Mouse (Mus musculus): ENCODE results near the gene Gm17555.
"Not testable (repeated sequence)": the region's sequence is repeated elsewhere in the genome, so short reads cannot be mapped to it uniquely, and the experiment has no call there.

Gene Gm17555

GRCm38 (mm10) chr2:126214800-126215199 lies at the start of gene Gm17555:
Gene Gm17555 (plus strand): TSS chr2:126215100.
- not testable (repeated sequence) for DNase-seq (ENCODE audit: low spot score in 2 of 2)

- DNase-seq (ENCODE audit: low spot score in 2 of 2) = no peak
These were observed 49.5 kb upstream of the Gm17555 start for GRCm38 (mm10) chr2:126165277-126166018.

- DNase-seq (ENCODE audit: low spot score in 2 of 2) = no peak
These were observed 48.6 kb upstream of the Gm17555 start for GRCm38 (mm10) chr2:126166335-126166734.

GRCm38 (mm10) chr2:126166848-126167617 lies 47.9 kb upstream of the Gm17555 start:
- no peak for DNase-seq (ENCODE audit: low spot score in 2 of 2)

GRCm38 (mm10) chr2:126171427-126171826 lies 43.5 kb upstream of the Gm17555 start:
- no peak for DNase-seq (ENCODE audit: low spot score in 2 of 2)

- no peak for DNase-seq (ENCODE audit: low spot score in 2 of 2)
These were observed 23.6 kb upstream of the Gm17555 start for GRCm38 (mm10) chr2:126191306-126191705.

- DNase-seq (ENCODE audit: low spot score in 2 of 2) = no peak
These were observed 22.8 kb upstream of the Gm17555 start for GRCm38 (mm10) chr2:126192129-126192528.

- DNase-seq (ENCODE audit: low spot score in 2 of 2) = no peak
These were observed 19.1 kb upstream of the Gm17555 start for GRCm38 (mm10) chr2:126195631-126196356.

- peak; percentile 35 to 41 for DNase-seq (ENCODE audit: low spot score in 2 of 2)
These were observed 15.9 kb upstream of the Gm17555 start for GRCm38 (mm10) chr2:126198971-126199370.

GRCm38 (mm10) chr2:126211011-126211680 lies 3.8 kb upstream of the Gm17555 start:
- peak; percentile 22 to 37 for DNase-seq (ENCODE audit: low spot score in 2 of 2)

- no peak for DNase-seq (ENCODE audit: low spot score in 2 of 2)
These were observed 12.7 kb downstream of the Gm17555 start for GRCm38 (mm10) chr2:126227581-126227980.

GRCm38 (mm10) chr2:126231731-126232130 lies 16.8 kb downstream of the Gm17555 start:
- DNase-seq (ENCODE audit: low spot score in 2 of 2) = no peak

GRCm38 (mm10) chr2:126236905-126237304 lies 22.0 kb downstream of the Gm17555 start:
- DNase-seq (ENCODE audit: low spot score in 2 of 2) = peak; percentile 41 to 63

GRCm38 (mm10) chr2:126245446-126245845 lies 30.5 kb downstream of the Gm17555 start:
- peak in 1 of 2 experiments; percentile 47 for DNase-seq (ENCODE audit: low spot score in 2 of 2)

GRCm38 (mm10) chr2:126248536-126248935 lies 33.6 kb downstream of the Gm17555 start:
- DNase-seq (ENCODE audit: low spot score in 2 of 2) = no peak

GRCm38 (mm10) chr2:126252211-126252610 lies 37.3 kb downstream of the Gm17555 start:
- no peak for DNase-seq (ENCODE audit: low spot score in 2 of 2)

All from heart, adult 9 months (tissue).